Mouse (Mus musculus) small intestine, adult 2 months (tissue): ENCODE data around the gene Dus2.

Experiments used
- CTCF ChIP-seq: fragments of 200-500 bp; IDR thresholded peaks from 2 replicates; pipeline ENCODE4 v1.5.1; 2012; ENCODE audit warnings: low read depth, mild to moderate bottlenecking, control low read depth, inconsistent platforms, low read length, moderate library complexity, mixed read lengths; ENCODE audit not compliant: insufficient replicate concordance, insufficient read length; ENCODE audit errors: extremely low read depth
- POLR2A ChIP-seq: fragments of 200-500 bp; IDR thresholded peaks from 2 replicates; pipeline ENCODE4 v1.6.1; 2012; ENCODE audit warnings: low read depth, mild to moderate bottlenecking, control low read depth, inconsistent platforms, low read length, moderate library complexity

DNA sequence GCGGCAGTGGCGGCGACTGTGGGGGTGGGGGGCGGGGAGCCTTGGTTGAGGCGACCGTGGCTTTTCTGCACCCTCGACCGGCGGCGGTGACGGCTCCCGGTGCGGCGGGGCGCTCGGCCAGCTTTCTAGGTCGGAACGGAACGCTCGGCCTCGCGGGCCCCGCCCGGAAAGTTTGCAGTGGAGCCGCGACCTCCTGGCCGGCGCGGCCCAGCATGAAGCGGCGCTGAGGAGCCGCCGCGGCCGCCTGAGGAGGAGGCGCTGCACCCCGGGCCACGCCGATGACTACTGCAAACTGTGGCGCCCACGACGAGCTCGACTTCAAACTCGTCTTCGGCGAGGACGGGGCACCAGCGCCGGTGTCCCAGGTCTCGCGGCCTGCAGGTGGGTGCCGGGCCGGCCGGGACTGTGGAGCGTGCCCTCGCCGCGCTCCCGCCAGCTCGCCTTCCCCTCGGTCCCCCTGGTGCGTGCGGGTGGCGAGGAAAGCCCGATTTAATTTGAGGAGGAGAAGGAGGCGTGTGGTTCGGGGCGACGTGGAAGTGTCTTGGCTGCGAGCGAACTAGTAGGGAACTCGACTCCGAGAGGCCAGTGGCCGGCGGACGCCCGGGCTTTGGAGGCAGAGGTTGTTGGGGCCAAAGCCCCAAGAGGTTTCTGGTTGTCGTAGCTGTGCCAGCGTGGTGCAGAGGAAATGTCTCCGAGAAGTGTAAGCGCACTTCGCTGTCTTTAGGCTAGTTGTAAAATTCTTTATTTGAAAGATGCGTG lies 68.7 kb downstream of the Dus2 start:
- no peak for TF ChIP-seq CTCF
- peak; percentile 18; the same call in 1 of the 2 replicates for TF ChIP-seq POLR2A
